ENCODE assay signal across 25 mouse cellular contexts in genomic region chr5:32124957-32125356, GRCm38 (mm10).
"Had no signal": no experiment of that assay in that cellular context is flagged by ENCODE, and none has a peak within 500 bp of the region (broad histone marks: within the 10 kb centered on the region; RNA-seq: fewer than 3 reads in every experiment).

No protein-coding gene starts in this region.

- H3K4me2 ChIP-seq: limb, embryonic 12.5 days; limb, embryonic 15.5 days; liver, embryonic 11.5 days; lung, embryonic 14.5 days; midbrain, embryonic 13.5 days; neural tube, embryonic 13.5 days had no signal

- ATAC-seq: inflammation-experienced regulatory T-cells, adult 6 months; liver, postnatal 0 days; lung, postnatal 0 days; midbrain, embryonic 13.5 days; midbrain, embryonic 16.5 days had no signal

- H3K9ac ChIP-seq: limb, embryonic 12.5 days; limb, embryonic 15.5 days; liver, embryonic 14.5 days; liver, postnatal 0 days; lung, embryonic 14.5 days; midbrain, embryonic 13.5 days; neural tube, embryonic 13.5 days had no signal

- H3K27me3 ChIP-seq: limb, embryonic 15.5 days had no signal

- H3K4me1 ChIP-seq: midbrain, embryonic 13.5 days; neural tube, embryonic 13.5 days had no signal

- H3K27ac ChIP-seq: limb, embryonic 12.5 days; limb, embryonic 15.5 days; liver, embryonic 14.5 days; midbrain, embryonic 10.5 days; midbrain, embryonic 13.5 days; neural tube, embryonic 13.5 days had no signal

- DNase-seq: kidney, adult 8-10 months; kidney, postnatal 14 days; kidney, postnatal 4 days; left cerebral cortex, postnatal 4 days; liver, postnatal 0 days; lung, embryonic 14.5 days; lung, postnatal 36 days; right cerebral cortex, postnatal 14 days; right cerebral cortex, postnatal 4 days; spleen, adult 18-20 months; thymus, adult 18-20 months; thymus, postnatal 14 days; thymus, postnatal 4 days had no signal

- H3K4me3 ChIP-seq: limb, embryonic 12.5 days; limb, embryonic 15.5 days; megakaryocyte, embryonic 14.5 days; midbrain, embryonic 10.5 days; midbrain, embryonic 13.5 days; myocyte; neural tube, embryonic 13.5 days had no signal

- H3K36me3 ChIP-seq: limb, embryonic 12.5 days; limb, embryonic 15.5 days; midbrain, embryonic 10.5 days; midbrain, embryonic 13.5 days; neural tube, embryonic 13.5 days had no signal

- H3K9me3 ChIP-seq: limb, embryonic 12.5 days; limb, embryonic 15.5 days; megakaryocyte, embryonic 14.5 days; midbrain, embryonic 10.5 days; midbrain, embryonic 13.5 days; neural tube, embryonic 13.5 days had no signal
